Mouse (Mus musculus) midbrain, postnatal 0 days (tissue): ENCODE results near the gene Trim34b. TPM values are rescaled to one million over a fixed set of nuclear protein-coding genes. Genes with fewer than 3 reads are reported as not detected.
"Not testable (repeated sequence)": the region's sequence is repeated elsewhere in the genome, so short reads cannot be mapped to it uniquely, and the experiment has no call there.

Experiments used
- ATAC-seq: fragments of 200-750 bp; cut with Nextera tagmentation; 2 replicates; pipeline ENCODE4 v1.8.0; 2017; ENCODE audit warnings: moderate number of reproducible peaks, mild to moderate bottlenecking, moderate TSS enrichment, moderate library complexity; ENCODE audit not compliant: low FRiP score
- DNase-seq: peaks from one replicate; pipeline ENCODE4 v3.0.0-alpha.2; 2015; ENCODE audit warnings: low spot score
- H3K27ac ChIP-seq: fragments of 300-500 bp; sonication (generic); 2 replicates; pipeline ENCODE4 v1.5.1; 2014; ENCODE audit warnings: low read depth, mild to moderate bottlenecking, low read length, mixed read lengths
- H3K27me3 ChIP-seq: fragments of 300-500 bp; sonication (generic); 2 replicates; pipeline ENCODE4 v1.6.1; 2014; ENCODE audit warnings: low read length, control low read depth, mixed read lengths; ENCODE audit not compliant: insufficient read depth
- H3K36me3 ChIP-seq: fragments of 300-500 bp; sonication (generic); 2 replicates; pipeline ENCODE4 v1.6.1; 2014; ENCODE audit warnings: low read length, control low read depth, mixed read lengths; ENCODE audit not compliant: insufficient read depth
- H3K4me1 ChIP-seq: fragments of 300-500 bp; sonication (generic); 2 replicates; pipeline ENCODE4 v1.6.1; 2014; ENCODE audit warnings: mild to moderate bottlenecking, control low read depth, antibody characterized with exemption, low read length, mixed read lengths; ENCODE audit not compliant: insufficient read depth
- H3K4me2 ChIP-seq: fragments of 300-500 bp; sonication (generic); 2 replicates; pipeline ENCODE4 v1.6.1; 2014; ENCODE audit warnings: low read depth, mild to moderate bottlenecking, low read length, mixed read lengths; ENCODE audit not compliant: poor library complexity, severe bottlenecking
- H3K4me3 ChIP-seq: fragments of 300-500 bp; sonication (generic); 2 replicates; pipeline ENCODE4 v1.5.1; 2014; ENCODE audit warnings: low read depth, mild to moderate bottlenecking, low read length, moderate library complexity
- H3K9ac ChIP-seq: fragments of 300-500 bp; sonication (generic); replicated peaks from 2 replicates; pipeline ENCODE4 v1.6.1; 2014; ENCODE audit warnings: mild to moderate bottlenecking, low read length, moderate library complexity, mixed read lengths; ENCODE audit not compliant: poor library complexity, severe bottlenecking
- H3K9me3 ChIP-seq: fragments of 300-500 bp; sonication (generic); 2 replicates; pipeline ENCODE4 v1.6.1; 2016; ENCODE audit warnings: low read length, control low read depth
- CTCF ChIP-seq: IDR thresholded peaks from 2 replicates; pipeline ENCODE4 v1.5.1; 2016; ENCODE audit warnings: antibody characterized with exemption, mild to moderate bottlenecking
- WGBS: fragments of 180-500 bp; shearing (Covaris S2); extraction: QIAGEN DNeasy Blood & Tissue Kit; methylation state at CpG from one replicate; pipeline ENCODE4 v1.1.7; 2014; 5-methylcytosine and 5-hydroxymethylcytosine counted together
- polyA plus RNA-seq: library from polyadenylated mRNA; unstranded; fragments of >200 nt; fragmentation: Nextera tagmentation; extraction: Ambion mirVana; gene quantifications from 2 replicates; pipeline ENCODE4 v1.2.1, GENCODE M21; 2015
- total RNA-seq: library from RNA; depleted of rRNA; stranded (reverse); fragments of >200 nt; gene quantifications from 2 replicates; pipeline ENCODE4 v1.2.3, GENCODE M21; 2014

The Trim34b gene
- total and polyA plus RNA-seq, 2 experiments from 2014 or later, result not detected

DNA sequence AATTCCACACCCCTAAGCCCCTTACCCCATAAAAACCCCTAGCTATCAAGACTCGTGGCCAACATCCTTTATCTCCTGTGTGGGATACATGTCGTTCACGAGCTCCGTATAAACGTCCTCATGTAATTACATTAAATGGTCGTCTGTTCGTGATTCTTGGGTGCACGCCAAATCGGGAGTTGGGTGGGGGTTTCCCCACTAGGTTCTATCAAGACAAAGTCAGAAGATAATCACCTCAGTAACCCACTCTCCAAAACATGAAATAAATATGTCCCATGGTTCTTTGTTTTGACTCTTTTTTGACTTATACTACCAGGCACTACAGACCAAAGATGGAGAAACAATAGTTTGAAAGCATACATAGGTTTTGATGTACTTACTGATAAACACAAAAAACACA, 7.2 kb upstream of the Trim34b start:
- Histone ChIP-seq H3K27ac (no peak overlapping the region), H3K4me3 (no peak overlapping the region), H3K9me3 (no peaks in the 10 kb centered on the region), H3K27me3 (no peaks in the 10 kb centered on the region), H3K36me3 (no peaks in the 10 kb centered on the region), H3K9ac (no peak overlapping the region), H3K4me1 (no peaks in the 10 kb centered on the region), H3K4me2 (no peak overlapping the region)
- WGBS, result 83% methylated on average over 9 of the region's 9 CpGs
- no peak for TF ChIP-seq CTCF
- DNase-seq (no peak), ATAC-seq (no peak)

DNA sequence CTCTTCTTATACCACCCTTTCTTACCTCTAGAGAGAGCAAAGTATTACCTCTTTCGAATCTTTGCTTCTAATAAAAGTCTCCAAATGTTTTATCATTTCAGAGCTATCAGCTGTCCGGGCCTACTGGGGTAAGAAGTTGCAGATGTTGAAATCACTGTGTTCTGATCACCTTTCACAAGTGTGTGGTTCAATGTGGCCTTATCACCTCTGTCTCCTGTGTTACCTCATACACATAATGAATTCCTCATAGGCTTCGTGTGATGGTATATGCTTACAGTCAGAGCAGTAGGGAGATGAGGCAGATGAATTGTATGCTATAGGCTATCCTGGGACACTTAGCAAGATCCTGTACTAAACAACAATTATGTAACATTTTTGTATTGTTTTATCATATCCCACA, 6.3 kb downstream of the Trim34b start:
- H3K4me1 ChIP-seq, H3K9ac ChIP-seq, ATAC-seq: not testable (repeated sequence)

DNA sequence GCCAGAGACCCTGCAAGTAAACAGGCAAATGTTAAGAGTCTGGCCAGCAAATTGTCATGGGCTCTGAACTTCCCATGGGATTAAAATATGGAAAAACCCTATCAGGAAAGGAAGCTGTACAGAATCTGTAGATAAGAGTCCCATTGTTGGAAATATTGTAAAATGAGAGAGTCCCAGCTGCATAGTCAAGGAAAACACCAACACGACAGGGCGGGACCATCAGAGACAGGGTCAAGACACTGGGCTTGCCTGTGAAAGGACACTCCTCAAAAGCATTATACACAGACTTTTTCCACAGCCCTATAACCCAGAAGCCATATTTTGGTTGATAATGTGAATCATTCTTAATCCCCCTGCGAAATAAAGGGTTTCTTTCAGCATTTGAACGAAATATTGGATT, 11.5 kb downstream of the Trim34b start:
- not testable (repeated sequence) for H3K36me3 ChIP-seq, H3K9me3 ChIP-seq, H3K9ac ChIP-seq, H3K27me3 ChIP-seq, H3K4me1 ChIP-seq, H3K27ac ChIP-seq, H3K4me3 ChIP-seq, ATAC-seq, DNase-seq, H3K4me2 ChIP-seq
- WGBS, result 92% methylated on average over 2 of the region's 4 CpGs

More for the DNA sequence above, 6.3 kb downstream of the Trim34b start:
- H3K36me3 ChIP-seq, H3K4me3 ChIP-seq, H3K27ac ChIP-seq, H3K4me2 ChIP-seq, H3K9me3 ChIP-seq, H3K27me3 ChIP-seq, DNase-seq: not testable (repeated sequence)
- WGBS, result 84% methylated on average over 3 of the region's 3 CpGs

DNA sequence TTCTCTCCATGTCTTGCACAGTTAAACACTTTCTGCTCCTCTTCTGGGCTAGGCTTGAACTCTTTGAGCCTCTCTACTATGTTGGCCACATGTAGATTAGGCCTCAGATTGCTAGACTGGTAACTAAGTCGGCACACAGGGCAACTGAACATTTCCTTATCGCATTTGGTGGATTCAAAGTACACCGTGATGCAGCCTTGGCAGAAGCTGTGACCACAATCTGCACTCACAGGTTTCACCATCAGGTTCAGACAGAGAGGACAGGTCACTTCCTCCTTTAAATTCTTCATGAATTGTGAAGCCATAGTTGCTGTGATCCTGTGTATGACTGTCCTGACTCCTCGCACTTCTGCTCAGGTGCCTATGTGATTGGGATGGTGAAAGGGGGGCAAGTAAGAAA, 18.8 kb downstream of the Trim34b start:
- not testable (repeated sequence) for H3K36me3 ChIP-seq, H3K27ac ChIP-seq, H3K4me3 ChIP-seq, DNase-seq, ATAC-seq, H3K27me3 ChIP-seq, H3K9ac ChIP-seq, H3K4me2 ChIP-seq, H3K4me1 ChIP-seq, H3K9me3 ChIP-seq
- WGBS, result 87% methylated on average over 4 of the region's 4 CpGs

DNA sequence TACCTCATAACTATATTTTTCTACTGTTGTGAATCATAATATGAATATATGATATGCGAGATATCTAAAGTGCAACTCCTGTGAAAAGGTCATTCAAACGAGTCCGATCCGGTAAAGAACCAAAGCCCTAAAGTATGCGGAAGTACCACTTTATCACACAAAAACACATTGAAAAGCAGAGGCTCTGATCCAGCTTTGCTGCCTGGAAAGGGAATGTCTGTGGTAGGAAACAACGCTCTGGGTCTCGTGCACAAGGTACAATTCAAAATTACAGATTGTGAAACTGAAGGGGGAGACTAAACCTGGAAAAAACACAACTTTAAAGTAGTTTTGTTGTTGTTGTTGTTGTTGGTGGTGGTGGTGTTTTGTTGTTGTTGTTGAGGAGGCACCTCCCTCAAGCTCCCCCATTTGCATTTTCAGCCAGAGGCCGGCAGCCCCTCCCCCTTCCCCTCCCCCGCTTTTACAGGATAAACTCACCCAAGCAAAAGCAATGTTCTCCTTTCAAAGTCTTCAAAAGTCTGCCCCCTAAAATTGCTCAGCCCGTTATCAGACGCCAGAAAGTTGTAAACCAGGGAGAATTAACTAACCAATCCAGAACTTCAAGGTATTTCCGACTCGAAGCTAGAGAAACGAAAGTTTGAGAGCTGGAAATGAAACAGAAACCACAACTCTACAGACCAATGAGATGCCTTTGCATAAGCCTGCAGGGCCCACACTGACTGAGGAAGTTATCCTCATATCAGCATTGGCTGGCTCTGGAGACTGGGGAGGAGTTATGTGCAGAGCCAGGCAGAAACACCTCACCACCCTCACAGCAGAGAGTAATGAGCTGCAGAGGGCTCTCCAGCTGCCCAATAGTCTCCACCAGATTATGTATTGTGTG, 23.7 kb downstream of the Trim34b start, which contains the start of gene Trim12c:
Gene Trim12c (minus strand): TSS at position 646 of the 883 bp plus-strand sequence.
- Histone ChIP-seq H3K9me3 (no peaks in the 10 kb centered on the region), H3K4me3 (peak within 1 kb of the TSS; percentile 15; the same call in 1 of the 2 replicates), H3K4me1 (no peaks in the 10 kb centered on the region), H3K9ac (no peak within 1 kb of the TSS), H3K27me3 (no peaks in the 10 kb centered on the region), H3K4me2 (peak within 1 kb of the TSS; percentile 10), H3K27ac (no peak within 1 kb of the TSS), H3K36me3 (no peaks in the 10 kb centered on the region)
- ATAC-seq, result peak; percentile 87
- peak; percentile 62 for DNase-seq
- TF ChIP-seq CTCF, result no peak
- WGBS, result 8% methylated on average over 14 of the region's 14 CpGs

DNA sequence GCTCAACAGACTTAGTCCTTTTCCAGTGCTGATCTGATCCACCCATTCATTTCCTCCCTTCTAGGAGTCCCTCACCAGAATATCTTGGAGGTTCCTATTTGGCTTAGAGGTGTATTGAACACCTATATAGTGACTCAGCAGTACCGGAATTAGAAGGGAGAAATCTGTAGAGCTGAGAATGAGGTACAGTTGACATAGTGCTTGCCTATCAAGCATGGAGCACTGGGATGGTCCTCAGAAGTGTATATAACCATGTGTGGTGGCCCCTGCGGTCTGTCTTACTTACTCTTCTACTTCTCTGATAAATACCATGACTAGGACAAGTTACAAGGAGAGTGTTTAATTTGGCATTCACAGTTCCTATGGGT, 24.3 kb downstream of the Trim34b start:
- H3K9ac ChIP-seq, result no peak overlapping the region
- no peaks in the 10 kb centered on the region for H3K9me3 ChIP-seq
- H3K4me1 ChIP-seq, result no peaks in the 10 kb centered on the region
- no peak overlapping the region for H3K27ac ChIP-seq
- 77% methylated on average over 2 of the region's 2 CpGs for WGBS
- no peaks in the 10 kb centered on the region for H3K36me3 ChIP-seq
- H3K4me2 ChIP-seq, result no peak overlapping the region
- no peak for ATAC-seq
- TF ChIP-seq CTCF, result no peak
- H3K27me3 ChIP-seq, result no peaks in the 10 kb centered on the region
- H3K4me3 ChIP-seq, result no peak overlapping the region
- no peak for DNase-seq
